13 mouse cellular contexts compared by ENCODE assay signal in the genomic region with DNA sequence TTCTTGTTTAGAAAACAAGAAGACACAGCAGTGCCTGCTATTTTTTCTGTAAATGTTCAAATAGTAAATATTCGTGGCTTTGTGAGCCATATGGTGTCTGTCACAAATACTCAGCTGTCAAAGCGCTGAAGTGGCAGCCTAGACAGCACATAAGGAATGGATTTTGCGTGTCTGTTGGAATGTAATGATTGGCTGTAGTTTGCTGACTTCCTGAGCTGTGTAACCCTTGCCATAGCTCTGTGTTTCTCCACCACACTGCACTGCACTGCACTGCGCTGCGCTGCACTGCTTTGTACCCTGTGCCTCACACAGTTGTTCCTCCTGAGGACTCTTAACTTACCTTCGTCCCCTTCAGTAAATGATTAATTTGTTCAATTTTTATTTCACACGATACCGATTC. TPM values are rescaled to one million over a fixed set of nuclear protein-coding genes. Genes with fewer than 3 reads are reported as not detected.
DNase-seq lines count a peak whose midpoint lies in the region; ATAC-seq and TF ChIP-seq lines count a peak whose summit lies in the region.
"Had no signal": no experiment of that assay in that cellular context is flagged by ENCODE, and none has a peak within 500 bp of the region (broad histone marks: within the 10 kb centered on the region; RNA-seq: fewer than 3 reads in every experiment).

No protein-coding gene starts in this region.

- H3K36me3 ChIP-seq in heart, embryonic 13.5 days = no peaks in the 10 kb centered on the region
- no peaks in the 10 kb centered on the region for H3K36me3 ChIP-seq in lung, embryonic 14.5 days (ENCODE audit: insufficient read depth)
- peaks cover 11% of the 10 kb centered on the region; the same call in 1 of the 2 replicates for H3K36me3 ChIP-seq in embryonic facial prominence, embryonic 10.5 days (replicated peaks)
- H3K36me3 ChIP-seq: hindbrain, embryonic 12.5 days had no signal

- peaks cover 82% of the 10 kb centered on the region for H3K4me1 ChIP-seq in heart, embryonic 13.5 days
- H3K4me1 ChIP-seq in lung, embryonic 14.5 days (ENCODE audit: insufficient read depth) = peaks cover 11% of the 10 kb centered on the region
- H3K4me1 ChIP-seq in embryonic facial prominence, embryonic 10.5 days = peaks cover 28% of the 10 kb centered on the region

- H3K27me3 ChIP-seq in heart, embryonic 13.5 days (replicated peaks) = no peaks in the 10 kb centered on the region
- H3K27me3 ChIP-seq in lung, embryonic 14.5 days (ENCODE audit: insufficient read depth, low read length) = no peaks in the 10 kb centered on the region
- H3K27me3 ChIP-seq in embryonic facial prominence, embryonic 10.5 days (replicated peaks; ENCODE audit: low read depth, poor library complexity, severe bottlenecking) = no peaks in the 10 kb centered on the region
- H3K27me3 ChIP-seq: hindbrain, embryonic 12.5 days had no signal

- WGBS in heart, embryonic 13.5 days = 64% methylated on average over 8 of the region's 8 CpGs
- WGBS in lung, embryonic 14.5 days = 43% methylated on average over 8 of the region's 8 CpGs
- 70% methylated on average over 8 of the region's 8 CpGs for WGBS in embryonic facial prominence, embryonic 10.5 days

- no peak overlapping the region; the same call in 1 of the 2 replicates for H3K9ac ChIP-seq in heart, embryonic 13.5 days
- no peak overlapping the region for H3K9ac ChIP-seq in lung, embryonic 14.5 days
- H3K9ac ChIP-seq: hindbrain, embryonic 12.5 days had no signal

- H3K27ac ChIP-seq in heart, embryonic 13.5 days (replicated peaks) = peak overlapping the region; percentile 10; the same call in 1 of the 2 replicates
- H3K27ac ChIP-seq in lung, embryonic 14.5 days (ENCODE audit: low read depth) = no peak overlapping the region
- H3K27ac ChIP-seq in embryonic facial prominence, embryonic 10.5 days (replicated peaks) = no peak overlapping the region
- H3K27ac ChIP-seq: hindbrain, embryonic 12.5 days had no signal

- H3K4me3 ChIP-seq in heart, embryonic 13.5 days = no peak overlapping the region
- H3K4me3 ChIP-seq in lung, embryonic 14.5 days (ENCODE audit: low read depth, low read length) = no peak overlapping the region
- H3K4me3 ChIP-seq in embryonic facial prominence, embryonic 10.5 days = no peak overlapping the region; the same call in 1 of the 2 replicates
- H3K4me3 ChIP-seq: hindbrain, embryonic 12.5 days had no signal

- no peak for TF ChIP-seq CTCF in lung, embryonic 14.5 days (IDR thresholded peaks at IDR 0.05; ENCODE audit: low read depth)

- ATAC-seq in heart, embryonic 13.5 days (ENCODE audit: extremely low read depth, insufficient number of reproducible peaks, low FRiP score, low TSS enrichment) = no peak
- ATAC-seq in lung, embryonic 14.5 days (ENCODE audit: insufficient read depth) = peak; percentile 91
- no peak for ATAC-seq in erythroblast, adult 5-6 weeks (replicated peaks; ENCODE audit: low FRiP score, poor library complexity, severe bottlenecking)

- DNase-seq in heart, adult 11 months = no peak
- DNase-seq in lung, embryonic 14.5 days = peak; percentile 85
- DNase-seq in lung, adult 18-20 months = no peak
- DNase-seq in embryonic facial prominence, embryonic 10.5 days (ENCODE audit: low spot score) = peak; percentile 27
- DNase-seq in kidney, postnatal 14 days = peak; percentile 40
- no peak for DNase-seq in thymus, postnatal 0 days (ENCODE audit: low spot score)
- DNase-seq: adrenal gland, adult 8-10 months; B cell, adult 2 months; heart, adult 18-20 months had no signal

- peak overlapping the region; percentile 31; the same call in 1 of the 2 replicates for H3K4me2 ChIP-seq in heart, embryonic 13.5 days
- no peak overlapping the region; the same call in 1 of the 2 replicates for H3K4me2 ChIP-seq in lung, embryonic 14.5 days
- H3K4me2 ChIP-seq: hindbrain, embryonic 12.5 days had no signal

- H3K9me3 ChIP-seq in heart, embryonic 13.5 days = no peaks in the 10 kb centered on the region
- H3K9me3 ChIP-seq in lung, embryonic 14.5 days (ENCODE audit: low read depth, low read length) = no peaks in the 10 kb centered on the region
- no peaks in the 10 kb centered on the region for H3K9me3 ChIP-seq in embryonic facial prominence, embryonic 10.5 days
- H3K9me3 ChIP-seq: hindbrain, embryonic 12.5 days had no signal

RNA-seq across cellular contexts. Expression of a gene that starts 41.6 kb away (rescaled TPM):
- polyA plus RNA-seq in heart, embryonic 13.5 days (2015; fragmentation: Nextera tagmentation; extraction: Ambion mirVana) = 6.5 and 6.9 TPM in 2 replicates
- 32.8 and 39.6 TPM in 2 replicates for polyA plus RNA-seq in lung, embryonic 14.5 days (2014; fragmentation: Nextera tagmentation; extraction: Ambion mirVana)
- 12.5 and 13.1 TPM in 2 replicates for polyA plus RNA-seq in embryonic facial prominence, embryonic 10.5 days (2016; fragmentation: Nextera tagmentation; extraction: Ambion mirVana)
- 15.2 and 22.3 TPM in 2 replicates for polyA plus RNA-seq in thymus, postnatal 0 days (2015; fragmentation: Nextera tagmentation; extraction: Ambion mirVana)
- total RNA-seq in erythroblast, adult 5-6 weeks (2015; ENCODE audit: low replicate concordance) = 33.6 and 39.0 TPM in 2 replicates
- total RNA-seq in erythroblast, adult 5-6 weeks (2017; ENCODE audit: low replicate concordance) = 57.8 and 59.4 TPM in 2 replicates

RNA-seq across cellular contexts. Expression of a gene that starts 45.5 kb away (rescaled TPM):
- polyA plus RNA-seq in heart, embryonic 13.5 days (2015; fragmentation: Nextera tagmentation; extraction: Ambion mirVana) = 16.7 and 18.7 TPM in 2 replicates
- 36.4 and 36.5 TPM in 2 replicates for polyA plus RNA-seq in lung, embryonic 14.5 days (2014; fragmentation: Nextera tagmentation; extraction: Ambion mirVana)
- polyA plus RNA-seq in embryonic facial prominence, embryonic 10.5 days (2016; fragmentation: Nextera tagmentation; extraction: Ambion mirVana) = 20.8 and 25.5 TPM in 2 replicates
- polyA plus RNA-seq in thymus, postnatal 0 days (2015; fragmentation: Nextera tagmentation; extraction: Ambion mirVana) = 26.4 and 27.2 TPM in 2 replicates
- not detected in 2 replicates for total RNA-seq in erythroblast, adult 5-6 weeks (2015; ENCODE audit: low replicate concordance)
- total RNA-seq in erythroblast, adult 5-6 weeks (2017; ENCODE audit: low replicate concordance) = 1.1 TPM in 1 of 2 replicates, not detected in the other
- total RNA-seq: adrenal gland, adult 8-10 months; heart, adult 18-20 months; layer of hippocampus, adult 8-10 months had no signal

Comparison
In these comparisons a context has a peak if more than half of its experiments do, and no peak if none do; other contexts are left out.
1. DNase-seq: peak in lung, embryonic 14.5 days (single experiment), embryonic facial prominence, embryonic 10.5 days (single experiment) and kidney, postnatal 14 days (single experiment); none in heart, adult 11 months (single experiment), lung, adult 18-20 months (0 of 2) and thymus, postnatal 0 days (single experiment).